Mouse (Mus musculus) embryo, embryonic 9.5 days (tissue): ENCODE results near the gene Wdr48.

Experiments used
- DNase-seq: peaks from one replicate; pipeline ENCODE4 v3.0.0-alpha.2; 2017; ENCODE audit errors: extremely low spot score

The Wdr48 gene

GRCm38 (mm10) chr9:119894339-119895009 is at the start of gene Wdr48:
TSS of gene Wdr48 (plus strand) at chr9:119894878.
- peak; percentile 96 for DNase-seq

GRCm38 (mm10) chr9:119847187-119847586 is 47.5 kb upstream of the Wdr48 start:
- no peak for DNase-seq

GRCm38 (mm10) chr9:119848671-119849070 is 46.0 kb upstream of the Wdr48 start:
- no peak for DNase-seq

GRCm38 (mm10) chr9:119849214-119849613 is 45.5 kb upstream of the Wdr48 start:
- no peak for DNase-seq

GRCm38 (mm10) chr9:119852347-119853030 is 42.2 kb upstream of the Wdr48 start:
- DNase-seq, result no peak

GRCm38 (mm10) chr9:119853071-119853846 is 41.4 kb upstream of the Wdr48 start:
- no peak for DNase-seq

- no peak for DNase-seq
Observed at GRCm38 (mm10) chr9:119854170-119854569, 40.5 kb upstream of the Wdr48 start.

- DNase-seq, result no peak
Observed at GRCm38 (mm10) chr9:119887144-119887901, 7.4 kb upstream of the Wdr48 start.

- peak; percentile 47 for DNase-seq
Observed at GRCm38 (mm10) chr9:119888843-119889246, 5.8 kb upstream of the Wdr48 start.

- DNase-seq, result no peak
Observed at GRCm38 (mm10) chr9:119889446-119889845, 5.2 kb upstream of the Wdr48 start.

GRCm38 (mm10) chr9:119890692-119891091 is 4.0 kb upstream of the Wdr48 start:
- peak; percentile 39 for DNase-seq

GRCm38 (mm10) chr9:119893881-119894280 is 797 bp upstream of the Wdr48 start:
- DNase-seq, result no peak

- DNase-seq, result no peak
Observed at GRCm38 (mm10) chr9:119895040-119895721, 503 bp downstream of the Wdr48 start.

- DNase-seq, result no peak
Observed at GRCm38 (mm10) chr9:119899446-119899845, 4.8 kb downstream of the Wdr48 start.

- no peak for DNase-seq
Observed at GRCm38 (mm10) chr9:119902410-119903151, 7.9 kb downstream of the Wdr48 start.

- DNase-seq, result no peak
Observed at GRCm38 (mm10) chr9:119908708-119909107, 14.0 kb downstream of the Wdr48 start.

GRCm38 (mm10) chr9:119909931-119910330 is 15.3 kb downstream of the Wdr48 start:
- no peak for DNase-seq

GRCm38 (mm10) chr9:119913087-119913838 is 18.6 kb downstream of the Wdr48 start:
- DNase-seq, result no peak

- DNase-seq, result no peak
Observed at GRCm38 (mm10) chr9:119919858-119920257, 25.2 kb downstream of the Wdr48 start.

GRCm38 (mm10) chr9:119923462-119923861 is 28.8 kb downstream of the Wdr48 start:
- no peak for DNase-seq
